Mouse (Mus musculus) midbrain, embryonic 11.5 days (tissue): ENCODE results near the gene Afmid. TPM values are rescaled to one million over a fixed set of nuclear protein-coding genes. Genes with fewer than 3 reads are reported as not detected.

Experiments
- ATAC-seq: fragments of 200-750 bp; cut with Nextera tagmentation; 2 replicates; pipeline ENCODE4 v1.8.0; 2017; ENCODE audit warnings: moderate TSS enrichment, moderate library complexity; ENCODE audit not compliant: low FRiP score
- DNase-seq: peaks from one replicate; pipeline ENCODE4 v3.0.0; 2015; ENCODE audit warnings: low spot score; ENCODE audit errors: missing footprints
- H3K27ac ChIP-seq: fragments of 300-500 bp; sonication (generic); 2 replicates; pipeline ENCODE4 v1.5.1; 2014; ENCODE audit warnings: low read depth, low read length
- H3K27me3 ChIP-seq: fragments of 300-500 bp; sonication (generic); 2 replicates; pipeline ENCODE4 v1.6.1; 2014; ENCODE audit warnings: mild to moderate bottlenecking, low read length, moderate library complexity, mixed read lengths; ENCODE audit not compliant: control insufficient read depth, insufficient read depth
- H3K36me3 ChIP-seq: fragments of 300-500 bp; sonication (generic); 2 replicates; pipeline ENCODE4 v1.6.1; 2014; ENCODE audit warnings: mild to moderate bottlenecking, low read length, moderate library complexity, mixed read lengths; ENCODE audit not compliant: control insufficient read depth, insufficient read depth
- H3K4me1 ChIP-seq: fragments of 300-500 bp; sonication (generic); 2 replicates; pipeline ENCODE4 v1.6.1; 2014; ENCODE audit warnings: low read length; ENCODE audit not compliant: control insufficient read depth, insufficient read depth
- H3K4me2 ChIP-seq: fragments of 300-500 bp; sonication (generic); 2 replicates; pipeline ENCODE4 v1.6.1; 2014; ENCODE audit warnings: mild to moderate bottlenecking, moderate library complexity
- H3K4me3 ChIP-seq: fragments of 300-500 bp; sonication (generic); 2 replicates; pipeline ENCODE4 v1.5.1; 2014; ENCODE audit warnings: low read depth, low read length
- H3K9ac ChIP-seq: fragments of 300-500 bp; sonication (generic); 2 replicates; pipeline ENCODE4 v1.6.1; 2014; ENCODE audit warnings: low read length
- H3K9me3 ChIP-seq: fragments of 300-500 bp; sonication (generic); 2 replicates; pipeline ENCODE4 v1.6.1; 2016; ENCODE audit warnings: low read length; ENCODE audit not compliant: control insufficient read depth
- WGBS: fragments of 180-500 bp; shearing (Covaris S2); extraction: QIAGEN DNeasy Blood & Tissue Kit; methylation state at CpG from one replicate; pipeline ENCODE4 v1.1.7; 2014; 5-methylcytosine and 5-hydroxymethylcytosine counted together
- polyA plus RNA-seq: library from polyadenylated mRNA; unstranded; fragments of >200 nt; fragmentation: Nextera tagmentation; extraction: Ambion mirVana; gene quantifications from 2 replicates; pipeline ENCODE4 v1.2.1, GENCODE M21; 2014

Gene Afmid
- polyA plus RNA-seq, 1 experiment from 2014 or later: 2.8 TPM

DNA sequence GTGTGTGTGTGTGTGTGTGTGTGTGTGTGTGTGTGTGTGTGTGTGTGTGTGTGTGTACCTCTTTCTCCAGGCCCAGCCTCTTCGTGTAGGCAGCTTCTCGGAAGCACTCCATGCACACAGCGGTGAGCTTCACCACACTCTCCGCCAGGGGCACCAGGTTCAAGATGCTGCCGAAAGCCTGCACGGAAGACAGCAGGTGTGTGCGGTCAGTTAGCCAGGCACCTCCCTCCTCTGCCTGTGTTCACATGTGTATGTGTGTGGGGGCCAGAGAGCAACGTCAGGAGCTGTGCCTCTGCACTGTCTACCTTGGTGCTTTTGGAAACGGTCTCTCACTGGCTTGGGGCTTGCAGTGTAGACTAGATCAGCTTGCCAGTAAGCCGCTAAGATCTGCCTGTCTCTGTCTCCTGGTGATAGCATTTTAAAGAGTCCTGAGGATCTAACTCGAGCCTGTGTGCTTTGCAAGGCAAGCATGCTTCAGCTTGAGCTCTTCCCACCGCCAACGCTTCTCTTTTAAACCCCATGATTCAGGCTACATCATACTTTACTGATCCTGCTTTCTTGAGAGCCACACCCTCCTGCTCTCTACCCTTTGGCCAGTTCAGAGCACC, 9.2 kb upstream of the Afmid start:
- no peak overlapping the region for H3K27ac ChIP-seq
- no peak overlapping the region for H3K9ac ChIP-seq
- WGBS: 89% methylated on average over 13 of the region's 13 CpGs
- no peak overlapping the region for H3K4me2 ChIP-seq
- no peak overlapping the region for H3K4me3 ChIP-seq
- DNase-seq (no peak), ATAC-seq (no peak)
- H3K9me3 ChIP-seq: no peaks in the 10 kb centered on the region
- no peaks in the 10 kb centered on the region for H3K27me3 ChIP-seq
- H3K36me3 ChIP-seq: peaks cover 8% of the 10 kb centered on the region; the same call in 1 of the 2 replicates
- no peaks in the 10 kb centered on the region for H3K4me1 ChIP-seq

- Histone ChIP-seq H3K4me2 (no peak overlapping the region), H3K36me3 (peaks cover 4% of the 10 kb centered on the region; the same call in 1 of the 2 replicates), H3K9ac (no peak overlapping the region), H3K9me3 (no peaks in the 10 kb centered on the region), H3K4me3 (no peak overlapping the region), H3K27me3 (no peaks in the 10 kb centered on the region), H3K27ac (no peak overlapping the region), H3K4me1 (peaks cover 3% of the 10 kb centered on the region)
- WGBS: 77% methylated on average over 8 of the region's 8 CpGs
- ATAC-seq (no peak), DNase-seq (no peak)
Measured at GRCm38 (mm10) chr11:117819095-117819494, 6.6 kb upstream of the Afmid start.

- no peak for DNase-seq
- no peak overlapping the region for H3K4me3 ChIP-seq
- H3K27me3 ChIP-seq: no peaks in the 10 kb centered on the region
- no peaks in the 10 kb centered on the region for H3K9me3 ChIP-seq
- peaks cover 2% of the 10 kb centered on the region; the same call in 1 of the 2 replicates for H3K36me3 ChIP-seq
- H3K27ac ChIP-seq: no peak overlapping the region
- peaks cover 13% of the 10 kb centered on the region for H3K4me1 ChIP-seq
- no peak for ATAC-seq
- H3K9ac ChIP-seq: no peak overlapping the region
- WGBS: 95% methylated on average over 7 of the region's 7 CpGs
- no peak overlapping the region for H3K4me2 ChIP-seq
Measured at GRCm38 (mm10) chr11:117820173-117820572, 5.6 kb upstream of the Afmid start.

- no peak for ATAC-seq
- peaks cover 2% of the 10 kb centered on the region; the same call in 1 of the 2 replicates for H3K36me3 ChIP-seq
- H3K4me1 ChIP-seq: peaks cover 21% of the 10 kb centered on the region
Measured at GRCm38 (mm10) chr11:117821868-117822267, 3.9 kb upstream of the Afmid start.

GRCm38 (mm10) chr11:117822728-117823241, 2.9 kb upstream of the Afmid start:
- Histone ChIP-seq H3K4me2 (no peak overlapping the region), H3K9me3 (no peaks in the 10 kb centered on the region), H3K9ac (no peak overlapping the region), H3K36me3 (peaks cover 2% of the 10 kb centered on the region; the same call in 1 of the 2 replicates), H3K27ac (no peak overlapping the region), H3K4me3 (no peak overlapping the region), H3K27me3 (no peaks in the 10 kb centered on the region), H3K4me1 (peaks cover 21% of the 10 kb centered on the region)
- ATAC-seq (no peak), DNase-seq (no peak)
- 94% methylated on average over 7 of the region's 7 CpGs for WGBS

More at GRCm38 (mm10) chr11:117821868-117822267, 3.9 kb upstream of the Afmid start:
- DNase-seq: no peak
- Histone ChIP-seq H3K9ac (no peak overlapping the region), H3K4me3 (no peak overlapping the region), H3K27me3 (no peaks in the 10 kb centered on the region), H3K27ac (no peak overlapping the region), H3K9me3 (no peaks in the 10 kb centered on the region), H3K4me2 (no peak overlapping the region)
- WGBS: 90% methylated on average over 9 of the region's 9 CpGs

DNA sequence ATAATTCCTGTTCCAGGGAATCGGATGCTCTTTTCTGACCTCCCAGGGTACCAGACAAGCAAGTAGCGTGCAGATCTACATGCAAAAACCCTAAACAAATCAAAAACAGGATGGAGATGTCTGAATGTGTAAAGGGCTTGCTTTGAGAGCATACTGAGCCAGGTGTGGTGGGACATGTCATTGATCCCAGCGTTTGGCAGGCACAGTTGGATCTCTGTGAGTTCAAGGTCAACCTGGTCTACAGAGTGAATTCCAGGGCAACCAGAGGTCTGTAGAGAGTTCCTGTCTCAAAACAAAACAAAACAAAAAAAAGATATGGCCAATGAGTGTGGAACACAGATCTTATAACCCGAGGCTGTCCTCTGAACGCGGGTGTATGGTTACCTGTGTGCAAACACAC, 2.3 kb upstream of the Afmid start:
- Histone ChIP-seq H3K27me3 (no peaks in the 10 kb centered on the region), H3K9ac (no peak overlapping the region), H3K36me3 (peaks cover 2% of the 10 kb centered on the region; the same call in 1 of the 2 replicates), H3K4me1 (peaks cover 21% of the 10 kb centered on the region), H3K4me3 (no peak overlapping the region), H3K27ac (no peak overlapping the region), H3K9me3 (no peaks in the 10 kb centered on the region), H3K4me2 (no peak overlapping the region)
- ATAC-seq (no peak), DNase-seq (no peak)
- WGBS: 95% methylated on average over 6 of the region's 6 CpGs

DNA sequence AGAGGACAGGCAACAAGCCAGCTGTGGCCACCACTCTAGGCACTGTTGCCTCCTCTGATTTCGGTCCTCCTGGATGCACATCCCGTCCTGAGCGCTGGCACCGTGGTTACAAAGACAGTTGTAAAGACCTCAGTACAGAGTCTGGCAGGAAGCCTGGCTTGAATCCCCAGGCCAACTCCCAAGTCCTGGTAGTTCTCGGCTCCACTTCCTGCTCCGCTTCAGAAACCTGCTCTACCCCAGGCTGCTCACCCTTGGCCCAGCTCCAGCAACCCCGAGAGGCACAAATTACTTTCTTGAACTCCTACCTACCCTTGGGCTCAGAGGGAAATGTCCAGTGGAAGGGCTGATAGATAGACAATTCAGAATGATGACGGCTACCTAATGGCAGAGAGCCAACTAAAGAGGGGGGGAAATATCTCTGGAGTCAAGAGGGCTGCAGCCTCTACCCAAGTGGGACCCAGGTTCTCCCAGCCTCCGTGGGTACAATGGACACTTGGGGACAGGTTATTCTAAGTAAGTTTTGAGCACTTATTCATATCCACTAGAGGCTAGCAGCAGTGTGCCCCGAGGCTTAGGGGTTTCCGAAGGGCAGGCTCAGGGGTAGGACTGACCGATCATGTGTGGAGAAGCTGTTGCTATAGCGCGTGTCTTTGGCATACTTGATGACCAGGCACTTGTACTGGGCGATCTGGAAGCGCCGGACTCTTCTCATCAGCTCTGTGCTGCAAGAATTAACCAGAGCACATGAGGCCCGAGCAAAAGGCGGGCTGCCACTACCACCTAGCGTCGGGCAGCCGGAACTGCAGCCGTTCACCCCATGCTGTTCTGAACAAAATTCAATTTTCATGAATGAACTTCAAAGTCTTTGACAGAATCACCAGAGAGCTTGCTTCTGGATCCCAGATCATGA, 1.4 kb upstream of the Afmid start:
- Histone ChIP-seq H3K36me3 (peaks cover 2% of the 10 kb centered on the region; the same call in 1 of the 2 replicates), H3K4me2 (peak overlapping the region; percentile 85), H3K9ac (peak overlapping the region; percentile 86), H3K27me3 (no peaks in the 10 kb centered on the region), H3K27ac (no peak overlapping the region), H3K9me3 (no peaks in the 10 kb centered on the region), H3K4me3 (peak overlapping the region; percentile 62), H3K4me1 (peaks cover 21% of the 10 kb centered on the region)
- 30% methylated on average over 23 of the region's 23 CpGs for WGBS
- ATAC-seq (peak; percentile 79), DNase-seq (peak; percentile 97)

- Histone ChIP-seq H3K9me3 (no peaks in the 10 kb centered on the region), H3K4me2 (peak overlapping the region; percentile 85), H3K4me1 (peaks cover 21% of the 10 kb centered on the region), H3K9ac (peak overlapping the region; percentile 86), H3K27ac (peak overlapping the region; percentile 84), H3K4me3 (peak overlapping the region; percentile 62), H3K27me3 (no peaks in the 10 kb centered on the region), H3K36me3 (no peaks in the 10 kb centered on the region)
- DNase-seq (no peak), ATAC-seq (peak; percentile 27)
- WGBS: 9% methylated on average over 5 of the region's 5 CpGs
Measured at GRCm38 (mm10) chr11:117826164-117826563, 440 bp downstream of the Afmid start.

GRCm38 (mm10) chr11:117826916-117827315, 1.2 kb downstream of the Afmid start:
- Histone ChIP-seq H3K4me1 (peaks cover 21% of the 10 kb centered on the region), H3K27ac (no peak overlapping the region), H3K27me3 (no peaks in the 10 kb centered on the region), H3K4me2 (no peak overlapping the region), H3K36me3 (no peaks in the 10 kb centered on the region), H3K9ac (peak overlapping the region; percentile 1; the same call in 1 of the 2 replicates), H3K4me3 (no peak overlapping the region), H3K9me3 (no peaks in the 10 kb centered on the region)
- DNase-seq (no peak), ATAC-seq (no peak)
- WGBS: 81% methylated on average over 8 of the region's 8 CpGs
